ENCODE assay signal across 27 mouse cellular contexts in genomic region chr10:26863982-26864381, GRCm38 (mm10).
"Had no signal": no experiment of that assay in that cellular context is flagged by ENCODE, and none has a peak within 500 bp of the region (broad histone marks: within the 10 kb centered on the region; RNA-seq: fewer than 3 reads in every experiment).

No protein-coding gene starts in this region.

- H3K4me2 ChIP-seq: embryonic facial prominence, embryonic 12.5 days; embryonic facial prominence, embryonic 13.5 days; embryonic facial prominence, embryonic 15.5 days; forebrain, embryonic 12.5 days; forebrain, embryonic 13.5 days; forebrain, embryonic 15.5 days had no signal

- H3K4me3 ChIP-seq: embryonic facial prominence, embryonic 10.5 days; embryonic facial prominence, embryonic 12.5 days; embryonic facial prominence, embryonic 13.5 days; embryonic facial prominence, embryonic 15.5 days; erythroblast, embryonic 14.5 days; forebrain, embryonic 10.5 days; forebrain, embryonic 12.5 days; forebrain, embryonic 13.5 days; forebrain, embryonic 15.5 days; gastrocnemius, adult 2 months; heart, adult 2 months had no signal

- H3K27me3 ChIP-seq: embryonic facial prominence, embryonic 12.5 days; embryonic facial prominence, embryonic 13.5 days; embryonic facial prominence, embryonic 15.5 days; forebrain, embryonic 12.5 days; forebrain, embryonic 13.5 days; forebrain, embryonic 15.5 days had no signal

- H3K4me1 ChIP-seq: embryonic facial prominence, embryonic 10.5 days; embryonic facial prominence, embryonic 12.5 days; embryonic facial prominence, embryonic 13.5 days; embryonic facial prominence, embryonic 15.5 days; forebrain, embryonic 10.5 days; forebrain, embryonic 12.5 days; forebrain, embryonic 13.5 days; forebrain, embryonic 15.5 days had no signal

- H3K27ac ChIP-seq: embryonic facial prominence, embryonic 10.5 days; embryonic facial prominence, embryonic 12.5 days; embryonic facial prominence, embryonic 13.5 days; embryonic facial prominence, embryonic 15.5 days; forebrain, embryonic 10.5 days; forebrain, embryonic 12.5 days; forebrain, embryonic 13.5 days; forebrain, embryonic 15.5 days; gastrocnemius, adult 2 months; heart, adult 2 months had no signal

- H3K36me3 ChIP-seq: embryonic facial prominence, embryonic 10.5 days; embryonic facial prominence, embryonic 12.5 days; embryonic facial prominence, embryonic 13.5 days; embryonic facial prominence, embryonic 15.5 days; forebrain, embryonic 10.5 days; forebrain, embryonic 12.5 days; forebrain, embryonic 15.5 days had no signal

- ATAC-seq: forebrain, embryonic 13.5 days; forebrain, embryonic 14.5 days; forebrain, embryonic 15.5 days; forebrain, embryonic 16.5 days; forebrain, postnatal 0 days had no signal

- H3K9ac ChIP-seq: embryonic facial prominence, embryonic 12.5 days; embryonic facial prominence, embryonic 13.5 days; embryonic facial prominence, embryonic 15.5 days; forebrain, embryonic 12.5 days; forebrain, embryonic 13.5 days; forebrain, embryonic 15.5 days; forebrain, postnatal 0 days had no signal

- DNase-seq: cerebellum, adult 8-10 months; cerebellum, adult 9-10 months; cerebellum, adult 9-11 months; cerebellum, postnatal 10 days; cerebellum, postnatal 14 days; cerebellum, postnatal 25 days; cerebellum, postnatal 36 days; embryo, embryonic 11 days; forebrain, postnatal 0 days; gastrocnemius, adult 2 months; gastrocnemius, postnatal 10 days; gastrocnemius, postnatal 14 days; gastrocnemius, postnatal 25 days; gastrocnemius, postnatal 36 days; heart, adult 18-20 months; heart, adult 2 months had no signal

- H3K9me3 ChIP-seq: embryonic facial prominence, embryonic 10.5 days; embryonic facial prominence, embryonic 12.5 days; embryonic facial prominence, embryonic 13.5 days; embryonic facial prominence, embryonic 15.5 days; forebrain, embryonic 10.5 days; forebrain, embryonic 12.5 days; forebrain, embryonic 13.5 days; forebrain, embryonic 15.5 days had no signal
